Mouse (Mus musculus) embryonic facial prominence, embryonic 11.5 days (tissue): Measurements from ENCODE around the gene Barx1. TPM values are rescaled to one million over a fixed set of nuclear protein-coding genes. Genes with fewer than 3 reads are reported as not detected.

Source experiments
- ATAC-seq: fragments of 200-750 bp; cut with Nextera tagmentation; replicated peaks from 2 replicates; pipeline ENCODE4 v1.8.0; 2017; ENCODE audit warnings: low read depth; ENCODE audit not compliant: insufficient number of reproducible peaks, low FRiP score, low TSS enrichment
- DNase-seq: peaks from one replicate; pipeline ENCODE4 v3.0.0-alpha.2; 2015; ENCODE audit warnings: low spot score
- H3K27ac ChIP-seq: fragments of 300-500 bp; sonication (generic); replicated peaks from 2 replicates; pipeline ENCODE4 v1.5.1; 2014; ENCODE audit warnings: mild to moderate bottlenecking, low read depth, low read length, control low read depth
- H3K27me3 ChIP-seq: fragments of 300-500 bp; sonication (generic); 2 replicates; pipeline ENCODE4 v1.6.1; 2014; ENCODE audit warnings: mild to moderate bottlenecking, low read length, moderate library complexity, mixed read lengths; ENCODE audit not compliant: control insufficient read depth, insufficient read depth
- H3K36me3 ChIP-seq: fragments of 300-500 bp; sonication (generic); replicated peaks from 2 replicates; pipeline ENCODE4 v1.6.1; 2014; ENCODE audit warnings: low read depth, mild to moderate bottlenecking, low read length, moderate library complexity, mixed read lengths; ENCODE audit not compliant: control insufficient read depth, insufficient read depth
- H3K4me1 ChIP-seq: fragments of 300-500 bp; sonication (generic); 2 replicates; pipeline ENCODE4 v1.6.1; 2014; ENCODE audit warnings: low read length, mixed read lengths; ENCODE audit not compliant: control insufficient read depth, insufficient read depth
- H3K4me2 ChIP-seq: fragments of 300-500 bp; sonication (generic); 2 replicates; pipeline ENCODE4 v1.6.1; 2014; ENCODE audit warnings: low read depth, mild to moderate bottlenecking, control low read depth, low read length, moderate library complexity
- H3K4me3 ChIP-seq: fragments of 300-500 bp; sonication (generic); 2 replicates; pipeline ENCODE4 v1.5.1; 2014; ENCODE audit warnings: low read depth, low read length, control low read depth
- H3K9ac ChIP-seq: fragments of 300-500 bp; sonication (generic); replicated peaks from 2 replicates; pipeline ENCODE4 v1.6.1; 2014; ENCODE audit warnings: mild to moderate bottlenecking, control low read depth, low read length
- H3K9me3 ChIP-seq: fragments of 300-500 bp; sonication (generic); replicated peaks from 2 replicates; pipeline ENCODE4 v1.6.1; 2016; ENCODE audit warnings: mild to moderate bottlenecking, low read length, inconsistent platforms, mixed read lengths; ENCODE audit not compliant: control insufficient read depth
- WGBS: fragments of 180-500 bp; shearing (Covaris S2); extraction: QIAGEN DNeasy Blood & Tissue Kit; methylation state at CpG from one replicate; pipeline ENCODE4 v1.1.7; 2014; 5-methylcytosine and 5-hydroxymethylcytosine counted together
- polyA plus RNA-seq: library from polyadenylated mRNA; unstranded; fragments of >200 nt; fragmentation: Nextera tagmentation; extraction: Ambion mirVana; gene quantifications from 2 replicates; pipeline ENCODE4 v1.2.1, GENCODE M21; 2014

Gene Barx1
- polyA plus RNA-seq, 1 experiment from 2014 or later, result 139 TPM

DNA sequence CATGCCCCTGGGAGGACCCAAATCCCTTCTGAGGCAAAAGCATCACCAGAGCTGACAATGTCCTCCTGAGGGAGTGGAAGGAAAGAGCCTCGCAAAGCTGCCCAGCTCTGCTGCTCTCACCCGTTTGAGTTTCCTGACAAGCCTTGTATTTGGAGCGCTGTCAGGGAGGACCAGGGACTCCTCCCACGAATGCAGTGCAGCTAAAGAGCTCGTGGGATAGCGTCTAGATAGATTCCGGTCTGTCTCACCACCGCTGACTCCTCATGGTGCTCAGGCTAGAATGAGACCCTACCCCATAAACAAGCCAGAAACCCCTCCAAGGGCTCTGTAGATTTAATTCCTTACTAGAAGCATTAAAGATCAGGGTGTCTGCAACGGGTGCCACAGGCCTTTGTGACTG lies 5.0 kb upstream of the Barx1 start:
- Histone ChIP-seq H3K4me1 (no peaks in the 10 kb centered on the region; the same call in 1 of the 2 replicates), H3K9ac (no peak overlapping the region), H3K27ac (no peak overlapping the region), H3K4me2 (no peak overlapping the region), H3K4me3 (no peak overlapping the region), H3K27me3 (peaks cover 61% of the 10 kb centered on the region), H3K9me3 (no peaks in the 10 kb centered on the region), H3K36me3 (no peaks in the 10 kb centered on the region)
- DNase-seq (no peak), ATAC-seq (no peak)
- 2% methylated on average over 9 of the region's 9 CpGs for WGBS

- peaks cover 2% of the 10 kb centered on the region for H3K4me1 ChIP-seq
- 1% methylated on average over 33 of the region's 33 CpGs for WGBS
- H3K9me3 ChIP-seq, result no peaks in the 10 kb centered on the region
- peak overlapping the region; percentile 13 for H3K9ac ChIP-seq
- H3K4me2 ChIP-seq, result peak overlapping the region; percentile 21; the same call in 1 of the 2 replicates
- H3K27ac ChIP-seq, result no peak overlapping the region
- no peak for ATAC-seq
- no peak overlapping the region for H3K4me3 ChIP-seq
- H3K36me3 ChIP-seq, result no peaks in the 10 kb centered on the region
- peaks cover 65% of the 10 kb centered on the region for H3K27me3 ChIP-seq
- DNase-seq, result no peak
Observed at GRCm38 (mm10) chr13:48658588-48659253, 4.1 kb upstream of the Barx1 start.

GRCm38 (mm10) chr13:48659254-48660220 lies 3.3 kb upstream of the Barx1 start:
- Histone ChIP-seq H3K9ac (peak overlapping the region; percentile 32; the same call in 1 of the 2 replicates), H3K4me2 (peak overlapping the region; percentile 39), H3K36me3 (no peaks in the 10 kb centered on the region), H3K27ac (no peak overlapping the region), H3K27me3 (peaks cover 71% of the 10 kb centered on the region), H3K4me1 (peaks cover 2% of the 10 kb centered on the region), H3K9me3 (no peaks in the 10 kb centered on the region), H3K4me3 (peak overlapping the region; percentile 13)
- DNase-seq, result peak; percentile 61
- WGBS, result under 1% methylated on average over 38 of the region's 38 CpGs
- ATAC-seq, result no peak

DNA sequence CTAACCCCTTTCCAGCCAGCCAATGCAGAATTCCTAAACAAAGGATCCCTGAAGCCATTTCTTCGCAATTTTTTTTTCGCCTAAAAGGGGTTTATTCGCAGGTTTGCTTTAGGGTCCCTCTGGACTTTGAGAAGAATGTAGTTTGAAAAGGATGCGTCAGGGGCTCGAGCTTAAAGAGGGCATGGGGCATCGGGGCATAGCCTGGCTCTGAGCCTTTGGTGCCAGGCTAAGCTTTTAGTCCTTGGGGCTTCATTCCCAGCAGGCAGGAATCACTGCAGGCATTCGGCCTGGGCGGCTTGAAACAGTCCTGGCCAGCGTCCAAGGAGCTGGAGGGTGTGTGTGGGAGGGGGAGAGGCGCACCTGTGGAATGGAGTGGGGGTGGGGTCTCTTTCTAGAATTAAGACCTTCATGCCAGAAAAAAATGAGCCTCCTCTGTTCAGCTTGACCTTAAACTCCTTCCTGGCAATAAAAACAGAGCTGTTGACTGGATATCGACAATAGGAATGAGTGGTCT lies 2.5 kb upstream of the Barx1 start:
- Histone ChIP-seq H3K4me1 (peaks cover 4% of the 10 kb centered on the region), H3K4me3 (peak overlapping the region; percentile 13; the same call in 1 of the 2 replicates), H3K9ac (no peak overlapping the region), H3K36me3 (no peaks in the 10 kb centered on the region), H3K4me2 (peak overlapping the region; percentile 39), H3K27me3 (peaks cover 77% of the 10 kb centered on the region), H3K9me3 (no peaks in the 10 kb centered on the region), H3K27ac (no peak overlapping the region)
- no peak for ATAC-seq
- DNase-seq, result no peak
- 4% methylated on average over 11 of the region's 11 CpGs for WGBS

- WGBS, result 8% methylated on average over 6 of the region's 6 CpGs
- H3K4me1 ChIP-seq, result peaks cover 4% of the 10 kb centered on the region
Observed at GRCm38 (mm10) chr13:48660741-48661140, 2.1 kb upstream of the Barx1 start.

DNA sequence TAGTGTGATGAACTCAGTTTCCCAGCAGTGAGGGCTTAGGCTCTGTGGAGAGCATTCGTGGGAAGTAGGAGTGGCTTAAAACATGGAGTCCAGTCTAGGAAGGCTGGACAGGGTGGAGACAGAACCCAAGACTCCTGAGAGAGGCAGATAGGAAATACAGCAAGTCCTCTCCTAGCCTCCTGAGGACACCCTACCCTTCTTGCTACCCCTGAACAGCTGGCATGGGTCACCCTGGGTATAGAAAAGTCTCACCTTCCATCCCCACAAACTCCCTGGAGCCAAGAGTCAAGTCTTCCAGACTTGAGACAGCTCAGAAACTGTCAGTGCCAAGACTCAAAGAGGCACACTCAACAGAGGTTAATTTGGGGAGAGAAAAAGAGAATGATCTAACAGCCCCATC lies 1.2 kb upstream of the Barx1 start:
- ATAC-seq, result no peak
- no peaks in the 10 kb centered on the region for H3K9me3 ChIP-seq
- peaks cover 9% of the 10 kb centered on the region for H3K4me1 ChIP-seq
- peak overlapping the region; percentile 60; the same call in 1 of the 2 replicates for H3K4me3 ChIP-seq
- peaks cover 79% of the 10 kb centered on the region for H3K27me3 ChIP-seq
- no peak overlapping the region; the same call in 1 of the 2 replicates for H3K9ac ChIP-seq
- no peaks in the 10 kb centered on the region for H3K36me3 ChIP-seq
- no peak for DNase-seq
- H3K4me2 ChIP-seq, result peak overlapping the region; percentile 23
- WGBS, result 4% methylated on average over 1 of the region's 1 CpGs
- no peak overlapping the region for H3K27ac ChIP-seq

More at GRCm38 (mm10) chr13:48660741-48661140, 2.1 kb upstream of the Barx1 start:
- Histone ChIP-seq H3K9ac (no peak overlapping the region), H3K27ac (no peak overlapping the region), H3K4me3 (no peak overlapping the region), H3K27me3 (peaks cover 79% of the 10 kb centered on the region), H3K36me3 (no peaks in the 10 kb centered on the region), H3K4me2 (peak overlapping the region; percentile 23), H3K9me3 (no peaks in the 10 kb centered on the region)
- no peak for DNase-seq
- no peak for ATAC-seq

GRCm38 (mm10) chr13:48663211-48663987 lies 601 bp downstream of the Barx1 start:
- H3K9ac ChIP-seq, result peak overlapping the region; percentile 83
- peak overlapping the region; percentile 56 for H3K27ac ChIP-seq
- peaks cover 67% of the 10 kb centered on the region for H3K27me3 ChIP-seq
- H3K4me1 ChIP-seq, result peaks cover 9% of the 10 kb centered on the region
- H3K36me3 ChIP-seq, result no peaks in the 10 kb centered on the region
- H3K9me3 ChIP-seq, result no peaks in the 10 kb centered on the region
- ATAC-seq, result no peak
- WGBS, result 1% methylated on average over 54 of the region's 54 CpGs
- H3K4me3 ChIP-seq, result peak overlapping the region; percentile 60
- DNase-seq, result no peak
- peak overlapping the region; percentile 86 for H3K4me2 ChIP-seq
